Mouse (Mus musculus) bone marrow macrophage, adult 2 months (primary cell): ENCODE results near the gene Slc25a44.

Experiments
- CTCF ChIP-seq: IDR thresholded peaks from 2 replicates; pipeline ENCODE4 v1.5.1; 2012; ENCODE audit warnings: low read depth, mild to moderate bottlenecking, low read length, moderate library complexity
- POLR2A ChIP-seq: IDR thresholded peaks from 2 replicates; pipeline ENCODE4 v1.6.1; 2012; ENCODE audit warnings: mild to moderate bottlenecking, low read depth, low read length, borderline replicate concordance

GRCm38 (mm10) chr3:88435515-88435914 is 10.6 kb upstream of the Slc25a44 start:
- TF ChIP-seq POLR2A (no peak), CTCF (no peak)
